Mouse (Mus musculus) liver, adult 2 months (tissue): ENCODE results near the gene Rd3l. TPM values are rescaled to one million over a fixed set of nuclear protein-coding genes. Genes with fewer than 3 reads are reported as not detected.

ENCODE experiments used
- DNase-seq: peaks from one replicate; pipeline ENCODE4 v3.0.0-alpha.2; 2011; ENCODE audit warnings: low read depth, low spot score; ENCODE audit errors: extremely low read depth
- H3K27ac ChIP-seq: fragments of 200-500 bp; replicated peaks from 2 replicates; pipeline ENCODE4 v1.5.1; 2012; ENCODE audit warnings: low read depth, mild to moderate bottlenecking, control low read depth, inconsistent platforms, low read length; ENCODE audit not compliant: insufficient read depth
- H3K27me3 ChIP-seq: fragments of 200-500 bp; 2 replicates; pipeline ENCODE4 v1.6.1; 2012; ENCODE audit warnings: mild to moderate bottlenecking, moderate library complexity, low read length, inconsistent platforms; ENCODE audit not compliant: control insufficient read depth, insufficient read depth
- H3K36me3 ChIP-seq: fragments of 200-500 bp; 2 replicates; pipeline ENCODE4 v1.6.1; 2012; ENCODE audit warnings: low read length, inconsistent platforms; ENCODE audit not compliant: control insufficient read depth, insufficient read depth
- H3K4me1 ChIP-seq: fragments of 200-500 bp; 2 replicates; pipeline ENCODE4 v1.6.1; 2011; ENCODE audit warnings: low read length; ENCODE audit not compliant: control insufficient read depth, insufficient read depth
- H3K4me3 ChIP-seq: fragments of 200-500 bp; 2 replicates; pipeline ENCODE4 v1.5.1; 2011; ENCODE audit warnings: low read depth, mild to moderate bottlenecking, control low read depth, low read length, moderate library complexity; ENCODE audit not compliant: insufficient read depth
- H3K79me2 ChIP-seq: fragments of 200-500 bp; 2 replicates; pipeline ENCODE4 v1.6.1; 2012; ENCODE audit warnings: inconsistent platforms, mild to moderate bottlenecking, low read length, moderate library complexity; ENCODE audit not compliant: control insufficient read depth, insufficient read depth
- H3K9ac ChIP-seq: fragments of 200-500 bp; 2 replicates; pipeline ENCODE4 v1.6.1; 2012; ENCODE audit warnings: low read depth, mild to moderate bottlenecking, control low read depth, inconsistent platforms, low read length
- CTCF ChIP-seq: fragments of 200-500 bp; IDR thresholded peaks from 2 replicates; pipeline ENCODE4 v1.5.1; 2011; ENCODE audit warnings: low read depth, low read length, control low read depth
- POLR2A ChIP-seq: fragments of 200-500 bp; IDR thresholded peaks from 2 replicates; pipeline ENCODE4 v1.6.1; 2011; ENCODE audit warnings: low read length, control low read depth; ENCODE audit not compliant: insufficient read depth; ENCODE audit errors: extremely low read depth
- WGBS: fragments of 180-500 bp; shearing (Covaris S2); methylation state at CpG from one replicate; pipeline ENCODE4 v1.1.7; 2018; 5-methylcytosine and 5-hydroxymethylcytosine counted together
- polyA plus RNA-seq: library from polyadenylated mRNA; depleted of rRNA; stranded (reverse); fragments of >200 nt; gene quantifications from 2 replicates; pipeline ENCODE4 v1.2.3, GENCODE M21; 2012
- total RNA-seq: library from RNA; depleted of rRNA; stranded (reverse); fragments of >200 nt; gene quantifications from 2 replicates; pipeline ENCODE4 v1.2.3, GENCODE M21; 2014

Gene Rd3l
- total and polyA plus RNA-seq, 2 experiments, result not detected

GRCm38 (mm10) chr12:112023306-112023705 is 42.2 kb upstream of the Rd3l start:
- 84% methylated on average over 2 of the region's 2 CpGs for WGBS
- no peaks in the 10 kb centered on the region for H3K36me3 ChIP-seq
- no peak for DNase-seq

GRCm38 (mm10) chr12:112016346-112016745 is 35.2 kb upstream of the Rd3l start:
- H3K9ac ChIP-seq, result no peak overlapping the region
- TF ChIP-seq CTCF, result no peak
- no peak for TF ChIP-seq POLR2A
- no peak overlapping the region for H3K4me3 ChIP-seq
- no peak for DNase-seq
- no peak overlapping the region for H3K27ac ChIP-seq
- no peaks in the 10 kb centered on the region for H3K4me1 ChIP-seq
- H3K36me3 ChIP-seq, result no peaks in the 10 kb centered on the region
- WGBS, result 89% methylated on average over 4 of the region's 4 CpGs
- no peaks in the 10 kb centered on the region for H3K79me2 ChIP-seq
- H3K27me3 ChIP-seq, result no peaks in the 10 kb centered on the region

More at GRCm38 (mm10) chr12:112023306-112023705, 42.2 kb upstream of the Rd3l start:
- Histone ChIP-seq H3K27ac (no peak overlapping the region), H3K4me1 (no peaks in the 10 kb centered on the region), H3K4me3 (no peak overlapping the region), H3K27me3 (no peaks in the 10 kb centered on the region), H3K9ac (no peak overlapping the region), H3K79me2 (no peaks in the 10 kb centered on the region)
- no peak for TF ChIP-seq CTCF
- no peak for TF ChIP-seq POLR2A

GRCm38 (mm10) chr12:112013271-112013801 is 32.2 kb upstream of the Rd3l start:
- Histone ChIP-seq H3K27ac (no peak overlapping the region), H3K79me2 (no peaks in the 10 kb centered on the region), H3K27me3 (no peaks in the 10 kb centered on the region), H3K4me3 (no peak overlapping the region), H3K4me1 (no peaks in the 10 kb centered on the region), H3K36me3 (no peaks in the 10 kb centered on the region), H3K9ac (no peak overlapping the region)
- TF ChIP-seq CTCF (no peak), POLR2A (no peak)
- DNase-seq, result no peak
- 63% methylated on average over 14 of the region's 14 CpGs for WGBS

GRCm38 (mm10) chr12:112012511-112013270 is 31.6 kb upstream of the Rd3l start:
- no peaks in the 10 kb centered on the region for H3K36me3 ChIP-seq
- no peaks in the 10 kb centered on the region for H3K27me3 ChIP-seq
- no peaks in the 10 kb centered on the region for H3K79me2 ChIP-seq
- no peak overlapping the region for H3K4me3 ChIP-seq
- TF ChIP-seq POLR2A, result no peak
- TF ChIP-seq CTCF, result no peak
- no peaks in the 10 kb centered on the region for H3K4me1 ChIP-seq
- H3K27ac ChIP-seq, result no peak overlapping the region
- WGBS, result 56% methylated on average over 12 of the region's 12 CpGs
- no peak for DNase-seq
- no peak overlapping the region for H3K9ac ChIP-seq

- no peak overlapping the region for H3K27ac ChIP-seq
- no peaks in the 10 kb centered on the region for H3K79me2 ChIP-seq
- H3K4me3 ChIP-seq, result no peak overlapping the region
- H3K9ac ChIP-seq, result no peak overlapping the region
- TF ChIP-seq POLR2A (no peak), CTCF (peak; percentile 57)
- no peaks in the 10 kb centered on the region for H3K4me1 ChIP-seq
- no peaks in the 10 kb centered on the region for H3K27me3 ChIP-seq
- H3K36me3 ChIP-seq, result no peaks in the 10 kb centered on the region
- WGBS, result 19% methylated on average over 8 of the region's 8 CpGs
- peak; percentile 50 for DNase-seq
Measured at GRCm38 (mm10) chr12:112001223-112001622, 20.1 kb upstream of the Rd3l start.

GRCm38 (mm10) chr12:111999735-112000134 is 18.6 kb upstream of the Rd3l start:
- 93% methylated on average over 7 of the region's 7 CpGs for WGBS
- H3K4me3 ChIP-seq, result no peak overlapping the region
- H3K9ac ChIP-seq, result no peak overlapping the region
- TF ChIP-seq POLR2A, result no peak
- TF ChIP-seq CTCF, result no peak
- no peaks in the 10 kb centered on the region for H3K36me3 ChIP-seq
- no peak for DNase-seq
- H3K27ac ChIP-seq, result no peak overlapping the region
- no peaks in the 10 kb centered on the region for H3K4me1 ChIP-seq
- no peaks in the 10 kb centered on the region for H3K79me2 ChIP-seq
- H3K27me3 ChIP-seq, result no peaks in the 10 kb centered on the region
